Mouse (Mus musculus) erythroblast, embryonic 14.5 days (primary cell): ENCODE measurements around the gene Ppp2r5c. TPM values are rescaled to one million over a fixed set of nuclear protein-coding genes. Genes with fewer than 3 reads are reported as not detected.
A peak's percentile ranks its signal among the peaks of the same experiment; 100 is the strongest.

Source experiments
- H3K27me3 ChIP-seq: 2 replicates; pipeline ENCODE4 v1.6.1; 2012; ENCODE audit warnings: inconsistent platforms; ENCODE audit not compliant: control insufficient read depth
- H3K36me3 ChIP-seq: 2 replicates; pipeline ENCODE4 v1.6.1; 2012; ENCODE audit warnings: mild to moderate bottlenecking, inconsistent platforms; ENCODE audit not compliant: control insufficient read depth
- H3K4me1 ChIP-seq: 2 replicates; pipeline ENCODE4 v1.6.1; 2012; ENCODE audit warnings: inconsistent platforms; ENCODE audit not compliant: control insufficient read depth
- H3K4me3 ChIP-seq: replicated peaks from 2 replicates; pipeline ENCODE3; 2012; ENCODE audit warnings: moderate library complexity, mild to moderate bottlenecking, inconsistent platforms
- H3K9me3 ChIP-seq: 2 replicates; pipeline ENCODE4 v1.6.1; 2012; ENCODE audit warnings: low read length, inconsistent platforms, mixed read lengths; ENCODE audit not compliant: control insufficient read depth
- GATA1 ChIP-seq: IDR thresholded peaks from 2 replicates; pipeline ENCODE4 v1.6.1; 2012; ENCODE audit warnings: low read length, inconsistent platforms, mixed read lengths
- TAL1 ChIP-seq: IDR thresholded peaks from 3 replicates; pipeline ENCODE4 v1.6.1; 2012; ENCODE audit warnings: low read length, inconsistent platforms, mixed read lengths
- polyA plus RNA-seq: library from polyadenylated mRNA; stranded (reverse); fragments of >175 nt; gene quantifications from 2 replicates; pipeline ENCODE4 v1.2.3, GENCODE M21; 2012

Ppp2r5c gene
- polyA plus RNA-seq, 1 experiment: 1.7 TPM

DNA sequence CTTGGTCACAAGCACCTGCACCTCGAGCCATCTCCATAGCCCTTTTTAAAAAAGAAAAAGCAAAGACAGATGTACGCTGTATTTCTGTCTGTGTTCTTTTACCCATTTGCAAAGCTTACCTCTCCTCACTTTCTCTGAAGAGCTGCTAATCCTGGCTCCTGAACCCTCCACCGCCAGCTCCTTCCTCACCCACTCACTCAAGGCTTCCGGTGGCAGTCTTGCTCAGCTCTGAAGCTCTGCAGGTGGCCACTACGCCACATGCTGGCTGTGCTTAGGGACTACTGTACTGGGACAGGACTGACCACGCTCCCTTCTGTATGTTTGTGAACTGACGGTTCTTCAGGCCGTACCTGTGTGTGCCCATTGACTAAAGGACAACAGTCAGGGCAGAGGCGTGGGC, 119.4 kb downstream of the Ppp2r5c start:
- Histone ChIP-seq H3K4me1 (peaks cover 23% of the 10 kb centered on the region), H3K4me3 (no peak overlapping the region), H3K9me3 (no peaks in the 10 kb centered on the region), H3K27me3 (no peaks in the 10 kb centered on the region), H3K36me3 (peaks cover 87% of the 10 kb centered on the region)
- TF ChIP-seq GATA1 (no peak), TAL1 (no peak)

DNA sequence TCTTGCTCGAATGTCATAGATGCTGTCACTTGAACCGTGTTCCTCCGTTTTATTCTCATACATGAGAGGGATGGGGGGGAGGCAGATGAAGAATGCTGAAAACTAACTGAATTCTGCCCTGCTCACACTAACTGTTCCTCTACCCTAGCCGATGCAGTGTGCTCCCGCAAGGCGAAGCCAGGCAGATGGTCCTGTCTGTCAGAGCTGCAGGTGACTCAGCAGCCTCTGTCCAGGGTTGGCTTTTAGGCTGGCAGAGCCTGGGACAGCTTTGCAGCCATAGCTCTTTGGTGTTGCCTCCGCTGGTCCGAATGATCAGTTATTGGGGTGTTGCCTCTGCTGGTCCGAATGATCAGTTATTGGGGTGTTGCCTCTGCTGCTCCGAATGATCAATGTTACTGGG, 124.1 kb downstream of the Ppp2r5c start:
- Histone ChIP-seq H3K36me3 (peaks cover 93% of the 10 kb centered on the region), H3K4me3 (no peak overlapping the region), H3K9me3 (no peaks in the 10 kb centered on the region), H3K4me1 (no peaks in the 10 kb centered on the region), H3K27me3 (no peaks in the 10 kb centered on the region)
- TF ChIP-seq TAL1: no peak
- no peak for TF ChIP-seq GATA1

DNA sequence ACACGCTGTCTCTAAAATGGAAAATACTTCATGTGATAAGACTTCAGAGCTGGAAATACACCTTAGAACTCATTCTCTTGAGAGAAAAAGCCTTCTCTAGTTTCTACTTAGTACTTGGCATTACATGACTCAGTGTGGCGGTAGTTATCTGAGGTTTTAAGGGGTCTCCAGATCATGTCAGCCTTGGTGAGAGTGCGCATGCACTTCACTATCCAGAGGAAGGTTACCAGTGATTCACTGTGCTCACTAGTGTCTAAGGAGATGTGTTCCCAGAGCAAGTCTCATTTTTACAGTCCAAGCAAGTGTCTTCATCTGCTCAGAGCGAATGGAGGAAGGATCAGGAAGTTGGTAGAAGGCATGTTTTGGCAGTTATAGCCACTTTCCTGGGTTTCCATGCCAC, 125.4 kb downstream of the Ppp2r5c start:
- H3K9me3 ChIP-seq: no peaks in the 10 kb centered on the region
- H3K27me3 ChIP-seq: no peaks in the 10 kb centered on the region
- H3K36me3 ChIP-seq: peaks cover 83% of the 10 kb centered on the region
- H3K4me3 ChIP-seq: no peak overlapping the region
- no peaks in the 10 kb centered on the region for H3K4me1 ChIP-seq
- TF ChIP-seq TAL1: no peak
- no peak for TF ChIP-seq GATA1

DNA sequence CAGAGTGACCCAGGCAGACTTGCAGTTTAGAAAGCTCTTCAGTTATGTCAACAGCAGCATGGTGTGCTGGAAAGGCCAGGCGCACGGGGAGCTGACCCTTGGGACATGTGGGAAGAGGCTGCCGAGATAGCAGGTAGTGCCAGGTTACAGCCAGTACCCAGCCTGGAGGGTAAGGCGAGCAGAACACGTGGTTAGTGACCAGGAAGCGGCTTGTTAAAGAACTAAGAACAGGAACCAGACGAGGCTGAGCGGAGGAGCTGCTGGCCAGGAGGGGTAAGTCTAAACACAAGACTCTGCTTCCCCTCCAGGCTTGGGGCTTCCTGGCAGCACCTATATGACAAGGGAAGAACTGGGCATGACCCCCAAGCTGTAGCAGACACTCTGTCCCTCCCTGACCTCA, 126.7 kb downstream of the Ppp2r5c start:
- TF ChIP-seq TAL1 (no peak), GATA1 (no peak)
- peaks cover 73% of the 10 kb centered on the region for H3K36me3 ChIP-seq
- H3K27me3 ChIP-seq: no peaks in the 10 kb centered on the region
- no peaks in the 10 kb centered on the region for H3K9me3 ChIP-seq
- H3K4me1 ChIP-seq: no peaks in the 10 kb centered on the region
- no peak overlapping the region for H3K4me3 ChIP-seq

DNA sequence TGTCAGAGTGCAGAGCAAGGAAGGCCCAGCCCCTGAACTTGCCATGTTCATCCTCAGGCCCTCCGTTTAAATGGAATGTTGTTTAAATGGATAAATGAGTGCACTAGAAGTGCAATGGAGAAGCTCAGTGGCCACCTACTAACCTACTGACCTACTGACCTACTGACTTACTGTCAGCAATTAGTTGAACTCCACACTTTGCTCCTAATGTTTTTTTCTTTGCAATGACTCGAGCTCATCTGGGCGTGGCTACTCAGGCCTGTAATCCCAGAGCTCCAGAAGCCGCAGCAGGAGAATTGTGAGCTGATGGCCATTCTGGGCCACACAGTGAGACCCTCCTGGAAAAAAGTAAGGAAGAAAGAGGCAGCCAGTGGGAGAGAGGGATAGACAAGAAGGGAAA, 129.0 kb downstream of the Ppp2r5c start:
- no peak for TF ChIP-seq TAL1
- no peak for TF ChIP-seq GATA1
- no peaks in the 10 kb centered on the region for H3K27me3 ChIP-seq
- H3K9me3 ChIP-seq: no peaks in the 10 kb centered on the region
- peaks cover 66% of the 10 kb centered on the region for H3K36me3 ChIP-seq
- H3K4me1 ChIP-seq: no peaks in the 10 kb centered on the region
- no peak overlapping the region for H3K4me3 ChIP-seq

DNA sequence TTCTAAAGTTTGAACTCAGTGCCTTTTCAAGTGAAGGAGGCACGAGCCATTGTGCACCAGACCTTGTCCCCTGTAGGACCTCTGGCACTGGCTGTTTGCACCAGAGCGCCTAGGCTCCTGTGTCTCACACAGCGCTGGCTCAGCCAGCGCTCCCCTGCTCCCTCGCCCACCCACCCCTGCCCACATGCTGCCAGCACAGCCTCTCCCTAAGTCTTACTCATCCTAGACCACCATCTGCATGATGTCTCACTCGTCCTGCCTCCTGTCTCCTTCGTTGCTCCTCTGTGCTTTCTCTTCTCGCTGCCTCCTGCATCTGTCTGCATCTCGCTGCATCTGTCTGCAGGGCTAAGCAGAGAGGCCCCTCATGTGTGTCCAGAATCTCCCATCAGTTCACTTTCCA, 131.4 kb downstream of the Ppp2r5c start:
- Histone ChIP-seq H3K4me1 (no peaks in the 10 kb centered on the region), H3K4me3 (no peak overlapping the region), H3K36me3 (peaks cover 49% of the 10 kb centered on the region), H3K9me3 (no peaks in the 10 kb centered on the region), H3K27me3 (no peaks in the 10 kb centered on the region)
- TF ChIP-seq TAL1: no peak
- no peak for TF ChIP-seq GATA1

DNA sequence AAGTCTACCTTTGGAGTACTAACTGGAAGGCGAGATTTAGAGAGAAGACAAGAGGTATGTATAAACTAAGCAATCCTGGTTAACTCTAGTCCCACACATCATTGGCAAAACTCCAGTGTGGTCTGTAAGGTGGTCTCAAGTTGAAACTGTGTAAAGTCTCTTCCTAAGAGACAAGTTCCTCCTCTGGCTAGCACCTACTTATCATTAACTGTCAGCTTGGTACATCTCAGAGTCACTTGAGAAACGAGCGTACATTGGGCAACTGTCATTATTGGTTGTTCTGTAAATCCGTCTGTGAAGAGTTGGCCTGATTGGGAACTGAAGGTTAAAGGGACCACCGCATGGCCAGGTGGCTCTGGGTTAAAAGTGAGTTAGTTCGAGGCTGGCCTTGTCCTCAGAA, 141.7 kb downstream of the Ppp2r5c start:
- H3K4me1 ChIP-seq: peaks cover 35% of the 10 kb centered on the region
- H3K4me3 ChIP-seq: no peak overlapping the region
- H3K9me3 ChIP-seq: no peaks in the 10 kb centered on the region
- no peak for TF ChIP-seq GATA1
- TF ChIP-seq TAL1: no peak
- H3K36me3 ChIP-seq: peaks cover 4% of the 10 kb centered on the region
- no peaks in the 10 kb centered on the region for H3K27me3 ChIP-seq

DNA sequence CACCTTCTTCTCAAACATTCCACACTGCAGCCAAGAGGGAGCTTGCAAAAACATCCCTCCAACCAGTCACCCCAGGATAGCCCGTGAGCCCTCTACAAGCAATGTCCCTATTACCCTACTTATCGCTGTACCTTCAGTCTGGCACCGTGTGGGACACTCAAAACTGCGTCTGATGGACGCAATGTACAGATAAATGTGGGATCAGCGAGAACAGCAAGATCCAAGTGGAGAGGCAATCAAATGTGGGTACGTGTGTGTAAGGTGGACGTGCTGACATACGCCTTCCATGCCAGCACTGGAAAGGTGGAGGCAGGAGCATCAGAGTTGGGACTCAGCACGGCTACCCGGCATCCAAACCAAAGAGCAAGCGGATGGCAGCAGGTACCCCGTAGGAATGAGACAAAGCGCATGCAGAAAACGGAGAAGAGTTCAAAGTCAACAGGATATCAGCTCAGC, 143.9 kb downstream of the Ppp2r5c start:
- H3K36me3 ChIP-seq: peaks cover 4% of the 10 kb centered on the region
- H3K4me3 ChIP-seq: peak overlapping the region; percentile 86
- TF ChIP-seq GATA1 (no peak), TAL1 (peak; percentile 38; the same call in 2 of the 3 replicates)
- peaks cover 35% of the 10 kb centered on the region for H3K4me1 ChIP-seq
- H3K9me3 ChIP-seq: no peaks in the 10 kb centered on the region
- peaks cover 1% of the 10 kb centered on the region; the same call in 1 of the 2 replicates for H3K27me3 ChIP-seq

DNA sequence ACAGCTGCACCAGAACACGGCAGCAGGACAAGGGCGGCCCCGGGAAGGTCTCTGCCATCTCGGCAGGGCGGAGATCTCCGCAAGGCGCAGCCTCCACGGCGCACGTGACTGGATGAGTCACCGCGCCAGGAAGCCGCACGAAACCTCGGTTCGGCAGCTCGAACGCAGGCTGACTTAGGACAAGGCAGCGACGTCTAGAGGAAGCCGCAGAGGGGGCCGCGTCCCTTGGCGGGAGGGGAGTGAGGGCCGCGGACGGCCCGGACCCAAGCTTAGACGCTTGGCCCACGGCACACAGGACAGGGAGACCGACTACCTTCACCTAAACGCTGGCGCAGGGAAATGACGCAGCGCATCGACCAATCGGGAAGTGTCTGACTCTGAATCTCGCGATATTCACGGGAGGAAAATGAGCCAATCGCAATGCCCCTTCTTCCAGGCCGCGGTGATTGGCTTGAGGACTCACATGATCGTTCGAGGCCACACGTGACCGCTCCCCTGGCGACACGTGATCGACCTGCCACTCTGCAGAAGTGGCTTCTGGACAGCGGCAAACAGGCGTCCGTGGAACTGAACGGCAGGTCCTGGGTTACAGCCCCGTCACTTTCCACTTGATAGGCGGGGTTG, 144.5 kb downstream of the Ppp2r5c start:
- Histone ChIP-seq H3K27me3 (peaks cover 6% of the 10 kb centered on the region), H3K36me3 (peaks cover 4% of the 10 kb centered on the region), H3K4me3 (peak overlapping the region; percentile 86), H3K9me3 (no peaks in the 10 kb centered on the region), H3K4me1 (peaks cover 35% of the 10 kb centered on the region)
- TF ChIP-seq GATA1 (no peak), TAL1 (no peak)

DNA sequence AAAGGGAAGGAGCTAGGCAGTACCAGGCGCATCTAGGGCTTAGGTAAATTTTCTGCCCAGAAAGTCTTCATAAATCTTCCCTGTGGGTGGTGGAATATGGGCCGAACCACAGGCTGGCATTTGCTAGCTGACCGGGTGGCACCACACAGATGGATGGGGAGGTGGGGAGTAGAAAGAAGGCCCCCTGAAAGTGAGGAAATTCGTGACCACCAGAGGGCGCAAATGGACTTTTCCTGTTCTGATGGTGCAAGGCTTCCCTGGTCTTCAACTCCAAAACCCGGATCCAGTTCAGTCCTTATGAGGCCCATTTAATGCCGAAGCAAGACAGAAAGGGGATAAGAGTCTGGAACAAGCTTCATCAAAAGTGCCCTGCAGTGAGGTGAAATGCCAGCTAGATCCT, 151.6 kb downstream of the Ppp2r5c start:
- H3K36me3 ChIP-seq: no peaks in the 10 kb centered on the region; the same call in 1 of the 2 replicates
- no peak overlapping the region for H3K4me3 ChIP-seq
- H3K9me3 ChIP-seq: no peaks in the 10 kb centered on the region
- peaks cover 26% of the 10 kb centered on the region for H3K27me3 ChIP-seq
- peaks cover 30% of the 10 kb centered on the region for H3K4me1 ChIP-seq
- TF ChIP-seq GATA1 (no peak), TAL1 (no peak)
